Mouse (Mus musculus) hindbrain, embryonic 12.5 days (tissue): ENCODE results near the gene Camta1. TPM values are rescaled to one million over a fixed set of nuclear protein-coding genes. Genes with fewer than 3 reads are reported as not detected.
A peak's percentile ranks its signal among the peaks of the same experiment; 100 is the strongest.

Experiments
- ATAC-seq: fragments of 200-750 bp; cut with Nextera tagmentation; 2 replicates; pipeline ENCODE4 v1.8.0; 2017; ENCODE audit warnings: moderate TSS enrichment; ENCODE audit not compliant: low FRiP score
- H3K27ac ChIP-seq: fragments of 300-500 bp; sonication (generic); 2 replicates; pipeline ENCODE4 v1.5.1; 2016; ENCODE audit warnings: mild to moderate bottlenecking
- H3K27me3 ChIP-seq: fragments of 300-500 bp; sonication (generic); 2 replicates; pipeline ENCODE4 v1.6.1; 2016; ENCODE audit warnings: mild to moderate bottlenecking
- H3K36me3 ChIP-seq: fragments of 300-500 bp; sonication (generic); 2 replicates; pipeline ENCODE4 v1.6.1; 2016; ENCODE audit warnings: mild to moderate bottlenecking
- H3K4me1 ChIP-seq: fragments of 300-500 bp; sonication (generic); 2 replicates; pipeline ENCODE4 v1.6.1; 2016
- H3K4me2 ChIP-seq: fragments of 300-500 bp; sonication (generic); replicated peaks from 2 replicates; pipeline ENCODE4 v1.6.1; 2016; ENCODE audit warnings: mild to moderate bottlenecking
- H3K4me3 ChIP-seq: fragments of 300-500 bp; sonication (generic); 2 replicates; pipeline ENCODE4 v1.5.1; 2016; ENCODE audit warnings: mild to moderate bottlenecking
- H3K9ac ChIP-seq: fragments of 300-500 bp; sonication (generic); 2 replicates; pipeline ENCODE4 v1.6.1; 2016; ENCODE audit warnings: mild to moderate bottlenecking, moderate library complexity
- H3K9me3 ChIP-seq: fragments of 300-500 bp; sonication (generic); replicated peaks from 2 replicates; pipeline ENCODE4 v1.6.1; 2016; ENCODE audit warnings: mild to moderate bottlenecking
- WGBS: fragments of 180-500 bp; shearing (Covaris S2); methylation state at CpG from one replicate; pipeline ENCODE4 v1.1.7; 2016; 5-methylcytosine and 5-hydroxymethylcytosine counted together
- polyA plus RNA-seq: library from polyadenylated mRNA; unstranded; fragments of >200 nt; fragmentation: Nextera tagmentation; extraction: Ambion mirVana; gene quantifications from 2 replicates; pipeline ENCODE4 v1.2.1, GENCODE M21; 2016

The Camta1 gene
- polyA plus RNA-seq, 1 experiment from 2014 or later = 136 TPM

DNA sequence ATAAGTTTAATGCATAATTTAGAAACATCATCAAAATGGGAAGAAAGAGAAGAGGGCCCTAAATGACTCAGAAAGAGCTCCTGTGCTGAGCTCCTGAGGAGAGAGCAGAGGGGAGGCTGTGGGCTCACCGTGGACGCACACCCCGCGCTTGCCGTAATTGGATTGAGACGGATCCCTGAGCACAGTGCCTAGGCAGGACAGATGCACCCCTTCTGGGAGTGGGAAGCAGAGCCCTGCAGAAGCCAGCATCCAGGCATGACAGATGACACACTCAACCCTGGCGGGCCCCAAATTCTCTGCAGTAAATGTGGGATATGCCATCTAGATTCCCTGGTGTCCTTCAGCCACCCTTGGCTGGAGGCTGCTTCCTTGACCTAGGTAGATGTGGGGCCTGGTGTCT, 654.1 kb downstream of the Camta1 start:
- Histone ChIP-seq H3K4me1 (peaks cover 11% of the 10 kb centered on the region; the same call in 1 of the 2 replicates), H3K4me2 (no peak overlapping the region), H3K36me3 (no peaks in the 10 kb centered on the region), H3K4me3 (no peak overlapping the region), H3K9ac (no peak overlapping the region), H3K27me3 (no peaks in the 10 kb centered on the region), H3K27ac (no peak overlapping the region), H3K9me3 (no peaks in the 10 kb centered on the region)
- no peak for ATAC-seq
- 75% methylated on average over 7 of the region's 7 CpGs for WGBS

DNA sequence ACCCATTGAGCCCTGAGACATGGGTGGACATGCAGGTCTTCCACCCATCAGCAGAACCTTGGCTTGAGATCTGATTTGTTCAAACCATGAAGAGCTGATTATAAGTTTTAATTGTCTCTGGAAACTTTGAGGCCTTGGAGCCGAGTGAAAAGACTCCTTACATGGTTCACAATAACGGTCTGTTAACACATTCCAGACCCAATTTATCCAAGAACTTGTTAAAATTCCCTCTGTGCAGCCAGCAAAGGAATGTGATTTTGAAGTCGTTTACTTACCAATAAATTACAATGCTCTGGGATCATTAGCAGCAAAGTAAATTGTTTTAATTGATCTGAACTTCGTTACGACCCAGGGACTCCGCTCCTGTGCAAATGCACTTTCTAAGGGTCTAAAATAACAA, 658.8 kb downstream of the Camta1 start:
- no peaks in the 10 kb centered on the region for H3K27me3 ChIP-seq
- H3K9ac ChIP-seq = no peak overlapping the region
- H3K4me1 ChIP-seq = peaks cover 10% of the 10 kb centered on the region; the same call in 1 of the 2 replicates
- no peaks in the 10 kb centered on the region for H3K36me3 ChIP-seq
- WGBS = 69% methylated on average over 6 of the region's 6 CpGs
- H3K4me3 ChIP-seq = no peak overlapping the region
- no peaks in the 10 kb centered on the region for H3K9me3 ChIP-seq
- no peak overlapping the region for H3K27ac ChIP-seq
- no peak for ATAC-seq
- no peak overlapping the region for H3K4me2 ChIP-seq

DNA sequence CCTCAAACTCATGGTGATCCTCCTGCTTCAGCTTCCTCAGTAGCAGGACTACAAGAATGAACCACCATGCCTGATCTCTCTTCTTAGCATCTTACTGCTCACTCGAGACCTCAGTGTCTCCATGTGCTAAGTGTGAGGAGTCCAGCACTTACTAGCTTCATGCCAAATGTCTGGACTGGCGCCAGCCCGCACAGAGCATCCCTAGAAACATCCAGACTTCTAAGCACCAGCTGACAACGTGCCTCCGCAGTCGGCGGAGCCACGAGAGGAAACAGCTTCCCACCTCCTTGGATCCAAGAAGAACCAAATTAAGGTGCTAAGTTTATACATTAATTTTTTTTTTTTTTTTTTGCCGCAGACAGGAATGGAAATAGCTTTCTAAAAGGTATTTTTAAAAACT, 661.4 kb downstream of the Camta1 start:
- Histone ChIP-seq H3K27ac (no peak overlapping the region), H3K9me3 (no peaks in the 10 kb centered on the region), H3K36me3 (no peaks in the 10 kb centered on the region), H3K4me1 (peaks cover 9% of the 10 kb centered on the region), H3K27me3 (peaks cover 5% of the 10 kb centered on the region; the same call in 1 of the 2 replicates), H3K9ac (no peak overlapping the region), H3K4me2 (no peak overlapping the region), H3K4me3 (no peak overlapping the region)
- 89% methylated on average over 9 of the region's 9 CpGs for WGBS
- no peak for ATAC-seq

DNA sequence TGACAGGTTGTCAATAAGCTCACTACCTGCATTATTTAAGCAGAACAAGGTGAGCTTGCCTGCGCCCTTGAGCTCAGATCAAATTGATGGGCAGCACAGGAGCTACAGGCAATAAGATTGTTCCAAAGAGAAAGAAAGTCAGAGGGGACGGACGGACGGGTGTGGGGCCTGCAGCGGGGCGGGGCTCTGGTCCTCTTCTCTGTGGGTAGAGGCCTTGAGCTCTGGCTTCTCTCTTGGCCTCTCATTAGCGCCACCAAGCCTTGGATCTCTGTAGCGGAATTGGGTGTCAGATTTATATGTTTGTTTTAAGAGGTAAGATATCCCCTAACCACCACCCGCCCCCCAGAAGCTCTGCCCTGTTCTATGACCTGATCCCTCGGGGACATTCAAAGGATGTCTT, 666.5 kb downstream of the Camta1 start:
- no peak overlapping the region for H3K4me3 ChIP-seq
- H3K4me2 ChIP-seq = no peak overlapping the region
- ATAC-seq = 0 out of 2 replicates have a peak, but pooled peaks have one; percentile 4
- no peaks in the 10 kb centered on the region for H3K36me3 ChIP-seq
- no peaks in the 10 kb centered on the region for H3K9me3 ChIP-seq
- 0 out of 2 replicates have a peak overlapping the region, but pooled peaks have one; percentile 30 for H3K27ac ChIP-seq
- no peak overlapping the region for H3K9ac ChIP-seq
- 48% methylated on average over 10 of the region's 10 CpGs for WGBS
- H3K27me3 ChIP-seq = peaks cover 5% of the 10 kb centered on the region; the same call in 1 of the 2 replicates
- peaks cover 21% of the 10 kb centered on the region for H3K4me1 ChIP-seq

DNA sequence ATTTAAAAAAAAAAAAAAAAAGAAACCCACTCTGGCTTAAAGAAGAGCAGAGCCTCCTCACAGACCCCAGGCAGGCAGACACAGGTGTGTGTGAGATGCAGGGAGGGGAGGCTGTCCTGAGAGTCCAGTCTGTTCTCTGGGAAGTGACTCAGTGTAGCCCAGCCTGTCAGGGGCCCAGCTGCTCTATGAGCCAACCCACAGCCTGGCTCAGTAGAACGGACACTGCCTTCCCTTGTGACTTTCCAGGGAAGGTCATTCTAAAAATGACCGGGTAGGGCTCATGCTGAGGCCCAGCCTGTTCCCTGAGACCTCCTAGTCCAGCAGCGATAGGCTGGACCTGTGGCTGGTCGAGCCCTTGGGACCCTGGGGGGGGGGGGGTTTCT, 667.0 kb downstream of the Camta1 start:
- Histone ChIP-seq H3K4me1 (peaks cover 21% of the 10 kb centered on the region), H3K36me3 (no peaks in the 10 kb centered on the region), H3K4me2 (0 out of 2 replicates have a peak overlapping the region, but pooled peaks have one; percentile 15), H3K9ac (no peak overlapping the region), H3K27me3 (peaks cover 5% of the 10 kb centered on the region; the same call in 1 of the 2 replicates), H3K4me3 (no peak overlapping the region), H3K27ac (0 out of 2 replicates have a peak overlapping the region, but pooled peaks have one; percentile 30), H3K9me3 (no peaks in the 10 kb centered on the region)
- 24% methylated on average over 4 of the region's 4 CpGs for WGBS
- 0 out of 2 replicates have a peak, but pooled peaks have one; percentile 68 for ATAC-seq

DNA sequence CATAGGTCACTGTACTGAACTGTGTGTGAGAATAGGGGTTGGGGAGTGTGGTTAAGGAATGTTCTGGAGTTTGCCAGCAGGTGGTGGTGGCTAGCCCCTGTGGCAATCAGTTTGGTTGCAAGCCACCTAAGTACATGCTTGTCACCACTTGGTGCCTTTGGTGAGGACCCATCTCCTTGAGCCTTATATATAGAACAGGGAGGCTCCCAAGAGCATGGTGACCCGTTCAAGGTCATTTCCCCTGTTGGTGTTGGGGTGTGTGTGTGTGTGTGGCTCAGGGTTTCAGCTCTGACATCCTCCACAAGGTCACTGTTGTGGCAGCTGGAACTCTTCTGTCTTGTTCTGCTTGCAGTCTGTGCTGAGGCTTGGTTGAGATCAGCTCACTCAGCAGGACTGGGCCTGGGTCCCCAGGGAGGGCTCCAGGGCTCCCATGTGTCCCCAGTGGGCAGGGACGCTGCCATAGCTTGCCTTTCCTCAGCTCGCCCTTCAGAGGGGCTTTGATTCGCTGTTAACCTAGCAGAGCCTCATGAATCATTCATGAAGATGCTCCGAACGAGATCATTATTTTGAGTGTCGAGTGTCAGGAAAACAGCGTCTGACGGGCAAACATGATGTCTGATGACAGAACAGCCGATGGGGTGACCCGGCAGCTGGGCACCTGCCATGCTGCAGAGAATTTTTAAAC, 667.5 kb downstream of the Camta1 start:
- no peak overlapping the region for H3K4me3 ChIP-seq
- peak; percentile 59 for ATAC-seq
- 11% methylated on average over 11 of the region's 11 CpGs for WGBS
- H3K9ac ChIP-seq = no peak overlapping the region
- H3K36me3 ChIP-seq = no peaks in the 10 kb centered on the region
- peaks cover 5% of the 10 kb centered on the region; the same call in 1 of the 2 replicates for H3K27me3 ChIP-seq
- peak overlapping the region; percentile 73 for H3K27ac ChIP-seq
- 0 out of 2 replicates have a peak overlapping the region, but pooled peaks have one; percentile 15 for H3K4me2 ChIP-seq
- no peaks in the 10 kb centered on the region for H3K9me3 ChIP-seq
- peaks cover 21% of the 10 kb centered on the region for H3K4me1 ChIP-seq

DNA sequence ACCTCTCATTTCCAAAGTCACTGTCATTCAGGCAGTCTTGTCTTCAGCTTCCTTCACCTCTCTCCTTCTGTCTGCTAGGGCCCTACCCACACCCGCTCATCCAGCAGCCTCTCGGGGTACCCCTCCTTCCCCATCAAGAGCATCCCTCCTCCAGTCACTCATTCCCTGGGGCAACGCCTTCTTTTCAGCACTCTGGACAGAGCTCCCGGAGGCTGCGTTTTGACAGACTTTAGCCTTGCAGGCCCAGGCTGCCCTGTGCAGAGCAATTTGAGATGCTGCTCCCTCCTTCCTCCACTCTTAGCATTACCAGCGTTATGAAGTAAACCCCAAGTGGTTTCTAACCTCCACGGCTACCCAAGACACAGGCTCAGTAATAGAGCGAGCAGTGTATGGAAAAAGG, 675.2 kb downstream of the Camta1 start:
- Histone ChIP-seq H3K27me3 (peaks cover 26% of the 10 kb centered on the region), H3K9ac (no peak overlapping the region), H3K9me3 (no peaks in the 10 kb centered on the region), H3K27ac (0 out of 2 replicates have a peak overlapping the region, but pooled peaks have one; percentile 30), H3K4me3 (no peak overlapping the region), H3K4me2 (no peak overlapping the region), H3K4me1 (peaks cover 7% of the 10 kb centered on the region), H3K36me3 (no peaks in the 10 kb centered on the region)
- 13% methylated on average over 8 of the region's 8 CpGs for WGBS
- ATAC-seq = no peak

DNA sequence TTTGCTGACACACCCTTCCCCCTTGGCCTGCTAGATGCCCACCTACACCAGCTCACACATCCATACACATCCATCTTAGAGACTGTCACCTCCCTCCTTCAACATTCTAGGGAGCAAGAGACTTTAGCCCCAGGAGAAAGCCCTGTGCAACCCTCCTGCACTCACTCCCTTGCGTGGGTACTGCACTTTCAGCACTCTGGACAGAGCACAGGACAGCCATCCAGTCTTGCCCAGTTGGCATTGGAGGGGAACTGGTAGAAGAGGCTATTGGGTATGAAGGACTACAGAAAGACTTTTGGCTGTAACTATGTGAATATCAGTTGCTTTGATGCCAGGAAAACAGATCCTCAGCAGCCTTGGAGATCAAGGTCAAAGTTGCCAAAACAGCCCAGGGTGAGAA, 675.9 kb downstream of the Camta1 start:
- Histone ChIP-seq H3K27ac (no peak overlapping the region), H3K9me3 (no peaks in the 10 kb centered on the region), H3K27me3 (peaks cover 26% of the 10 kb centered on the region), H3K4me3 (no peak overlapping the region), H3K4me1 (peaks cover 9% of the 10 kb centered on the region), H3K9ac (no peak overlapping the region), H3K4me2 (no peak overlapping the region), H3K36me3 (no peaks in the 10 kb centered on the region)
- whole genome bisulfite sequencing = 21% methylated on average over 1 of the region's 1 CpGs
- no peak for ATAC-seq

DNA sequence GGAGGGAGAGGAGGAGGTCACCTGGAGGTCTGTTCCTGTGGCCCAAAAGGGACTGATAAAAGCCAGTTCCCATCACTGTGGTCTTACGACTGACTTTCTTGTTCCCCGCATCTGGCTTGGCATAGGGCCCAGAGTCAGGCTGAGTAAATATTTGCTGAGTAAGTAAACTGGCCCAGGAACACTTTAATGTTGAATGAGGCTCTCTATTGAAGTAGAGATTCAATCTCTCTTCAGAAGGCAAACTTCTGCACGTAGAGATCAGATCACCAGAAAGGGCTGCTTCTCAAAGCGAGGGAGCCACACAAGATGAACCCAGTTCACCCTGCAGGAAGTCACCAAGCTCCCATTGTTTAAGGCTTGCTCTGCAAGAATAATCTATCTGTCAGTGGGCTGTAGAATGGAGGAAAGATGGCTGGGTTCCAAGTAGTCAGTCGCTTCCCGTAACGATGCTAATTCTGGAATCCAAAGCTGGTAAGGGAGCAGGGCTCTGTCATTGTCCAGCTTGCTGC, 681.2 kb downstream of the Camta1 start:
- WGBS = 28% methylated on average over 7 of the region's 7 CpGs
- H3K9me3 ChIP-seq = no peaks in the 10 kb centered on the region
- peaks cover 26% of the 10 kb centered on the region for H3K27me3 ChIP-seq
- peaks cover 22% of the 10 kb centered on the region for H3K4me1 ChIP-seq
- H3K27ac ChIP-seq = 0 out of 2 replicates have a peak overlapping the region, but pooled peaks have one; percentile 12
- peak; percentile 35; the same call in 1 of the 2 replicates for ATAC-seq
- no peak overlapping the region for H3K4me3 ChIP-seq
- H3K9ac ChIP-seq = no peak overlapping the region
- H3K36me3 ChIP-seq = no peaks in the 10 kb centered on the region
- no peak overlapping the region for H3K4me2 ChIP-seq

DNA sequence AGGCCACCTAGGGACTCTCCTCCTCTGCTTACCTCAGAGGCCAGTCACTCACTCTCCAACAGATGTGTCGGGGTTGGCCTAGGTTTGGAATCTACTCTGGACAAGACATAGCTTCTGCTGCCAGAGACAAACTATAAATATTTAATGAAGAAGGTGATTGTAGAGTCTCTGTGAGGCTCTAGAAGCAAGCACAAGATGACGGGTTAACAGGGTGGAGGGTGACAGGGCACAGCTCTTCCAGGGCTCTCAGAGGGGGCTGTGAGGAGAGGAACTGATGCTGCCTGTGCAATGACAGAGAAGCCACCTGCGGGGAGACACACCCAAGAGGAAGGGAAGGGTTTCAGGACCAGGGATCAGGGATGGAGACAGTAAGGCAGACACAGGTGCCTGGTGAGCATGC, 682.0 kb downstream of the Camta1 start:
- H3K4me1 ChIP-seq = peaks cover 22% of the 10 kb centered on the region
- no peak overlapping the region for H3K4me3 ChIP-seq
- H3K27ac ChIP-seq = peak overlapping the region; percentile 60
- no peak overlapping the region for H3K4me2 ChIP-seq
- ATAC-seq = no peak
- H3K36me3 ChIP-seq = no peaks in the 10 kb centered on the region
- H3K27me3 ChIP-seq = peaks cover 26% of the 10 kb centered on the region
- H3K9me3 ChIP-seq = no peaks in the 10 kb centered on the region
- no peak overlapping the region for H3K9ac ChIP-seq
- 57% methylated on average over 3 of the region's 3 CpGs for WGBS

DNA sequence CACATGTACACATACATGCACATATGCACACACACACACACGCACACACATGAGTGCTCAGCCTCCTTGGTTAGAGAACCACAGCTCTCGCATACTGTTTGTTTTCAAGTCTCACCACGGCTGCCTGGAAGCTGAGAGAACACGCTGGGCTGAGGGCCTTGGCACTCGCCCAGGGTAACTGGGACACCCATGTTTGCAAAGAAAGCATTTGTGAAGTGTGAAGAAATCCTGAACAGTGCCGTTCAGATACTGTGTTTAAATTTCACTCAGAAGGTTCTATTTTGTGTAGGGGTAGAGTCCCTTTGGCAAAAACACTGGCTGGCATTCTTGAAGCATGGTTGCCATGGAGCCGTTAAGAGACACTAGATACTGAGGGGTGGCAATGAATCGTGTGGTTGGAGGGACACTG, 682.7 kb downstream of the Camta1 start:
- peaks cover 19% of the 10 kb centered on the region for H3K27me3 ChIP-seq
- 34% methylated on average over 8 of the region's 8 CpGs for WGBS
- H3K36me3 ChIP-seq = no peaks in the 10 kb centered on the region
- H3K4me2 ChIP-seq = no peak overlapping the region
- no peak overlapping the region for H3K9ac ChIP-seq
- ATAC-seq = peak; percentile 59
- no peaks in the 10 kb centered on the region for H3K9me3 ChIP-seq
- H3K4me1 ChIP-seq = peaks cover 22% of the 10 kb centered on the region
- no peak overlapping the region; the same call in 1 of the 2 replicates for H3K27ac ChIP-seq
- H3K4me3 ChIP-seq = no peak overlapping the region

DNA sequence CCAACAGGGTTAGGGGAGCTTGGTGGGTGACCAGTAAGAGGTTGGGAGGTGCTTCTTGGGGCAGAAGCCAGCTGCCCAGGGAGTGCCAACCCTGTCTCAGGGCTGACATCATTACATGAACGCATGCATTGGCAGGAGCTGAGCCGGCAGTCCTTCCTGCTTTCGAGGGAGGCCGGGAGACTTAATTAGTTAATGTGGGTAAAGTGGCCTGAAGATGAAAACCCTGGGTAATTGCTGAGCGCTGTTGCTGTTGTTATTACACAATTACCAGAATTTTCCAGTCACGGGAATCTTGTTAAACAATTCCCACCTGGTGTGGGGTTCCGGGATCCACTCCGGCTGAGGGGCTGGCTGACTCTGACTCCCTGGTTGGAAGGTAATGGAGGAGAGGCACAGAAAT, 689.1 kb downstream of the Camta1 start:
- H3K4me2 ChIP-seq = no peak overlapping the region
- no peak overlapping the region for H3K9ac ChIP-seq
- H3K27me3 ChIP-seq = peaks cover 23% of the 10 kb centered on the region; the same call in 1 of the 2 replicates
- H3K4me1 ChIP-seq = peaks cover 24% of the 10 kb centered on the region
- WGBS = 71% methylated on average over 8 of the region's 8 CpGs
- ATAC-seq = no peak
- no peaks in the 10 kb centered on the region for H3K9me3 ChIP-seq
- H3K36me3 ChIP-seq = no peaks in the 10 kb centered on the region
- no peak overlapping the region for H3K4me3 ChIP-seq
- H3K27ac ChIP-seq = 0 out of 2 replicates have a peak overlapping the region, but pooled peaks have one; percentile 30
